Mouse (Mus musculus) right cerebral cortex, adult 18-20 months (tissue): ENCODE measurements around the gene Hoxd10.
A peak's percentile ranks its signal among the peaks of the same experiment; 100 is the strongest.

Source experiments
- DNase-seq: peaks from one replicate; pipeline ENCODE4 v3.0.0; 2022; ENCODE audit warnings: mixed read lengths

Hoxd10 gene

DNA sequence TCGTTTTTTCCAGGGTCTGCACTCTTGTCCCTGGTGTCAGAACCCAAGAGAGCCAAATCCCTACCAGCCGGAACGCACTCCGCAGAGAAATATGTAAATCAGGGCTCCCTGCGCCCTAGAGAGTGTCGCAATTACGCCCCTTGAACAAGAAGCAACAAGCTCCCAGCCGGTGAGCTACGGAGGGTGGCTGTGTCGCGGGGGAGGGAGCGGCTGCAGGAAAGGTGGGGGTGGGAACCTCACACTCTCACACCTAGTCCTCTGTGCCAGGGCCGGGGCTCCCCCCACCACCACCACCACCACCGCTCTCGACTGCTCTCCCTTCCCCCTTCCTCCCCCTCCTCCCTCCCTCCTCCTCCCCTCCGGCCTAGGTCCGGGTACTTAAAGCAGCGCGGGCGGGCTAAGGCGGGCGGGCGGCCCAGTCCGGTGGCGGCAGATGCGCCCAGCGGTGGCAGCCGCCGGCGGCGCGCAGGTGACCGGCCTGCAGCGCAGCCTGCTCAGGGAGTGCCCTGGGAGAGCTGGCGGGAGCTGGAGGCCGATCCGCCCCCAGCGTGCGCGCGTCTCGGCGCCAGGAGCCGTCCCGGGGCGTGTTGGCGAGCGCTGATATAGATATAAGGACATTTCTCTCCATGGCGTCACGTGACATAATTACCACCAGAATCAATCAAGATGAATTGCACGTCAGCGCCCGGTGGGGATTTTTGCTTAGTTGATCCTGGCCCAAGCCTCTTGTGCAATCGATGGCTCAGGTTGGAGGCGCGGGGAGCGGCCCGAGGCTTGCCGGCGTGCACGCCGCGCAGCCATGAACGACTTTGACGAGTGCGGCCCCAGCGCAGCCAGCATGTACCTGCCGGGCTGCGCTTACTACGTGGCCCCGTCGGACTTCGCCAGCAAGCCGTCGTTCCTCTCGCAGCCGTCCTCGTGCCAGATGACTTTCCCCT lies 9.9 kb upstream of the Hoxd10 start:
- no peak for DNase-seq

DNA sequence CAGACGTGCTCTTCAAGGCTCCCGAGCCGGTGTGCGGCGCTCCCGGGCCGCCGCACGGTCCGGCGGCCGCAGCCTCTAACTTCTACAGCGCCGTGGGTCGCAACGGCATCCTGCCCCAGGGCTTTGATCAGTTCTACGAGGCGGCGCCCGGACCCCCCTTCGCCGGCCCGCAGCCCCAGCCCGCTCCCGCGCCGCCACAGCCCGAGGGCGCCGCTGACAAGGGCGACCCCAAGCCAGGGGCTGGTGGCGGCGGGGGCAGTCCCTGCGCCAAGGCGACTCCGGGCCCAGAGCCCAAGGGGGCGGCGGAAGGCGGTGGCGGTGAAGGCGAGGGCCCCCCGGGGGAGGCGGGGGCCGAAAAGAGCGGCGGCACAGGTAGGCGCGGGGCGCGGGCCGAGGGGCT lies 8.9 kb upstream of the Hoxd10 start:
- no peak for DNase-seq

DNA sequence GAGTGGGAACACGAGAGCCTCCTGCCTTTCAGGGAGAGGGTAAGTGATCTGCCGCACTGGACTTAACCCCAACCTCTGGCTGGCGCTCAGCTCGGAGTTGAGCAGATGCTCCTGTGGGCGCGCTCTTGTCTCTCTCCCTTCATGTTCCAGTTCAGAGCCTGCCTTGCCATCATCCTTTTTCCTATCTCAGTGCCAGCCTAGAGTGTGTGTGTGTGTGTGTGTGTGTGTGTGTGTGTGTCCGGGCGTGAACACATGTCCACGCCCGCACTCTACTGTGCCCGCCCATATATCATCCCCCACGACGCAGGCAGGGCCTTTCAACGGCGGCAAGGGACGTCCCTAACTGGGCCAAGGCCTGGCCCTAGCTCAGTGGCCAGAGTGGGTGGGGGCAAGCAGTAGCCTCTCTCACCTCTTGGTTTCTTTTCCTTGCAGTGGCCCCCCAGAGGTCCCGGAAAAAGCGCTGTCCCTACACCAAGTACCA lies 8.2 kb upstream of the Hoxd10 start:
- DNase-seq = no peak

DNA sequence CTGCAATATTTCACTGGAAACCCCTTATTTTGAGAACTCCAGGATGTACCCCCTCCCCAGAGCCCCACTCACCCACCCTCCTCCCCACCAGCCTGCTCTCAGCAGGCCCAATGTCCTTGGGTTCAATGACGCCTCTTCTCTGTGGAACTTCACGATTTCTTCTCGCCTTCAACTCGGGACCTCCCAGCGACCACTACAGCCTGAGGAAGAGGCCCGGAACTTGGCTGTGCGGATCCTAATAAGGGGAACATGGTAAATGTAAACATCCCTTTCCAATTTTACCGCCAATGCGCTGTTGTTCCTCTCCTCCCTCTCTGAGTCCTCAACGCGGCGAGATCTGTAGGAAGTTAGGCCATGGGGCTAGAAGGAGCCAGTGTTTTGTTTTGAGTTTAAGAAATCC lies 7.6 kb upstream of the Hoxd10 start:
- no peak for DNase-seq

DNA sequence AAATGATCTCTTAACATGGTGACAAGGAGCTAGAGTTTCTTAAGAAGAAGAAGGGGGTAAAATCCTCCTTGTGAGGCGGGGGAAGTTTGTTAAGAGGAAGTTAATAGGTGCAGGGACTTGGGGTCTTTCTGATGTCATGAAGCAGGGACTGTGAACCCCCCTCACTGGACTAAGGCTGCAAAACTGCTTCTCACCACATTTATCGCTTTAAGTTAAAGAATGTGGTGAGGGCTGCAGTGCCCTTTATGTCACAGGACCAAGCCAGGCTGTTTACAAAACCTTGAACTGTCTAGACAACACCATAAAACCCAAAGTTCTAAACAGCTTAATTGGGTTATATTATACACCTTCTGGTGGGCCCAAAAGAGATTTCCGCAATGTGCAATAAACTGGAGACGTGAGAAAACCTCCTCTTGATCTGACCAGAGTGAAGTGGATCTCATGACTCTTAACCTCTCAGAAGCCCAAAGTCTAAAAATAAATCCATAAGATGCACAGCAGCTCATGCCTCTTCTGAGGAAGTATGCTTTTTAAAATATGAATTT lies 6.6 kb upstream of the Hoxd10 start:
- DNase-seq = no peak

DNA sequence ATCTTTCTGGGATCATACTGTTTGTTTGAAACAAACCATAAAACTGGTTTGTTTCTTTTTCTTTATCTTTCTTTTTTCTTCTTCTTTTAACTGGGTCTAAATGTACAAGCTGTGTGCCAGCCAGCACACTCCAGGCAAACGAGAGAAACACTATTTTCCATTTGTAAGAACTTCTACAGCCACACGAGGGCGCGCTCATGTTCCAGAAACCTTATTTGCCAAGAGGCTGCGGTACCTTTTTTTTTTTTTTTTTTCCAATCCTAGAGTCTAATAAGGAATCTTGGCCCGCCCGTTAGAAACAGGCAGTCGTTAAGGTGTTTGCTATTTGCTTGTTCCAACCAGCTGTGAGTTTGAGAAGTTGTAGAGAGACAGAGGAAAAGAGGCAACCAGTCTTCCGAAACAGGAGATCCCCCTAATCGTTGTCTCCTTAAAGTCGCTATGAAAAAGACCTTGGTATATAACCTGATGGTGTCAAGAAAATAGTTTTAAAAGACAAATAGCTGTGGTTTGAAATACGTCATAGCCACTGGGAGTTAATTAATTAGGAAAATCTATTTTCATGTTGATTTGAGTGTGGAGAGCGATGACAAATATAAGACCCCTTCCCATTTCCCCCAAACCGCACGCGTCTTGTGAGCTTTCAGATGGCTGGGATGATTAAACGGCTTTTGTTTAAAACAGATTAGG lies 5.3 kb upstream of the Hoxd10 start:
- peak; percentile 48 for DNase-seq

DNA sequence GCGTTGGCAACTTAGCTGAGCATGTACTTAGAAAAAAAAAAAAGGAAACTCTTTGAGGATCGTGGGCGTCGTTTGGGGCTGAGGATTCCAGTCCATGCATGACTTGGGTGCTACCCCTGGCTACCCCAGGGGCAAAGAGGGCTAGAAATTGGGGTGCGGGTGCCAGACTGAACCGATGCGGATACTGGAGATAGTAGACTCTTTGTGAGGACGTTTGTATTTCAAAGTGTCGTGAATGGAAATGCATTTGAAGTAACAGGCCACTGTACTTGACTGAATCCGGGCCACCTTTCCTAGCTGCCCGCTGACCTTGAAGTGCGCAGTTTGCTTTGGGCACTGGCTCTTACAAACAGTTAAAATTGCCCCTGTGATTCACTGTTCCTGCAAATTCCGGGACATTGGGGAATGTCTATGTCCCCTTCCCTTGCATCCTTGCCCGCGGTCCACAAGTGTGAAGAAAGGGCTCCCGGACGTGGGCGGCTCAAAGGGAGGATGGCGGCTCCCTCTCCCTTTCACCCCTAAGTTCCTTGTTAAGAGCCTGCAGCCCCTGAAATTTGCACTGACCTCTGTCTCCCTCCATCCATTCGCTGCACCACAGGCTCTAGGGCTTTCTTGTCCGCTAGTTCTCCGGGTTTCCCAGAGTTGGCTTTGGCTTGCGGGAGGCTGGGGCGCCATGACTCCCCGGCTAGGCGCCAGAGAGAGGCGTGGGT lies 4.6 kb upstream of the Hoxd10 start:
- no peak for DNase-seq

DNA sequence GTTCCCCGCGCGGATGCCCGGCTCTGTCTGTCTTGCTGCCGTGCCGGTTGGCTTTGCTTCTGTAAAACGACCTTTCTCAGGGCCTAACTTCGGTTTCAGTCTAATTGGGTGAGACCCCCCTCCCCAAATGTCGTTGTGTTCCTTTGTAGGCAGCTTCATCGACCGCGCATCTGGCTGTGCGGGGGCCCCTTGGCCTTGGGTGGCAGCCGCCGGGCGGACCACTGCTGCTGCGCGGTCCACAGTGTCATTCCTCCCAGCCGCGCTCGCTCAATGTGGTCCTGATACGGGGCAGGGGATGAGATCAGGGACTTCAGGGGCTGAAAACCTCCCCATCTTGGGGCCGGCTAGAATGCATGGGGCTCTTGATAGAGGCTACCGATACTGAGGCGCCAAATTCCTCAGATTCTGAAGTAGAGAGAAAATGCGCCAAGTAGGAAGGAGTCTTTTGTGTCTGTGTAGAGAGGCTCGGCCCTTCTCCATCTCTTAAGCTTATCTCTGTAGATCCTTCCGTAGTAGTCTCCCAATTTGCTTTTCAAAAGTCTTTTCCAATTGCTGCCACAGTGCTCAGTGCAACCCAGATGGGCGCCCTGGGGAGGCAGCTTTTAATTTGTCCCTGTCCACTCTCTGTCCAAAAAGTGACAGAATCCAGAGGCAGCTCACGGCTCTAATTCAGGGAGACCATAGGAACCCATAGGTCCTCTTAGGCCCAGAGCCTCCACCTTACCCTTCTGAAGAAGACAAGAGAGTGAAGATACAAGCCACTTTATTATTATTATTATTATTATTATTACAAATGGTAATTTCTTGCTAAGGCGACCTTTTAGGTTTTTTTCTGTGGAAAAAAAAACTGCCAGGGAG lies 3.8 kb upstream of the Hoxd10 start:
- DNase-seq = no peak

DNA sequence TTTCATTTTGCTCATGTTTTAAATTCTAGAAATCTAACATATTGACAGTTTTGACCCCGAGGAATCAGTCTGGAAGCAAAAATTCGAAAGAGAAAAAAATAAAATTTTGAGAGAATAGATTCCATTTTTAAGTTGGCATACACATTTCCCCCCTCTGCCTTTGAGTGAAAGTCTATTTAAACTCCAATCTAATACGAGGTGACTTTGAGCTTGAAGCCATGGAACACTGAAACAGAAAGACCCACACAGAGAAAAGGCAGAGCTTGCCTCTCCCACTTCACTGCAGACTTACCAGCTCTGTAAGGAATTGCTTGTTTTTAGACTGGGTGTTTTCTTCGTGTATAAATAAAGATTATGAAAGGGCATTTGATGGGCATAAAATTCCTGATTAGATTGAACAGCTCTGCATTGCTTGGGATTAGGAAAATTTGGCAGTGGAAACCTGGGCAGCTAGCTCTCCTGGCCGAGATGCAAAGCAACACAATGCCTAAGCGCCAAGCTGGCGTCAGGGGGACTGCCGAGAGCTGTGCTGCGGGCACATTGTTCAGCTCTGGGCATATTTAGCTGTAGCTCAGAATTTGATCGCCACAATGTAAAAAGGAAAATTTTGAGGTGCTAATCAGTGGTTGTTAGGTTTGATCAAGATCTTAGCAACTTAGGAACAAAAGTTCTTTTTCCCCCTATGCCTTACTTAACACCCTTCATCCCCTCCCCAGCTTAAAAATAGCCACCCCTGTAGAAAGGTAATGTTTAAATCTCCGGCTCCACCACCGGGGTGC lies 2.7 kb upstream of the Hoxd10 start:
- DNase-seq = no peak

DNA sequence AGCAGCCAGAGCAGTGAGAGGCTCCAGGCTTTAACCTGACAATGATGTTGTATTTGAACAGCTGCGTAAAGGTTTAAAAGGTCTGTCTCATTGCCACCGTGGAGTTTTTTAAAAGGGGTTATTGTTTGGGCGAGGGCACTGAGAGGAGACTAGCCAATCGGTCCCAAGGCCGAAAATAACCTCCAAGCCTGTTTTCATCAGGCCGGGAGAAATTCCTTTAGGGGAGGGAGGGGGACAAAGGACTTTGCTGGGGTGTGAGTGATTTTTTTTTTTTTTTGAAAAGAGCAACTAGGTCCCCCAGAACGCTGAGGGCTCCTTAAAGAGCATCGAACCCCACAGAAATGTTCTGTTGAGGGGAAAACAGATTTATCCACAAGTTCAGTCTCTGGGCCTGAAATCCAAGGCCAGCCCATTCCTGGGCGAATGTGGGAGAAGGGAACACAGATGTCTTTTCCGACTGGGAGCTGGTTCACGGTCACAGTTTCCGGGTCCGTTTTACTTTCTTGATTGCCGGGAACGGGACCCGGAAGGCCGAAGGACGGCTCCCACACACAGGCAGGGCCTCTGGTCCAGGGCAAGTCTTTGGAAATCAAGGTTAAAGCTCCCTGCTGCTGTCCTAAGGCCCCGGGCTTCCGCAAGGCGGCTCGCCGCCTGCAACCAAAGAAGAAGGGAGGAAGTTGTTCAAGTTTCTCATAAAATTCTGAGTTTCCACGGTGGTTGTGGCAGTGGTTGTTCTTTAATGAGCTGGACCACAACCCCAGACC lies 2.0 kb upstream of the Hoxd10 start:
- no peak for DNase-seq

DNA sequence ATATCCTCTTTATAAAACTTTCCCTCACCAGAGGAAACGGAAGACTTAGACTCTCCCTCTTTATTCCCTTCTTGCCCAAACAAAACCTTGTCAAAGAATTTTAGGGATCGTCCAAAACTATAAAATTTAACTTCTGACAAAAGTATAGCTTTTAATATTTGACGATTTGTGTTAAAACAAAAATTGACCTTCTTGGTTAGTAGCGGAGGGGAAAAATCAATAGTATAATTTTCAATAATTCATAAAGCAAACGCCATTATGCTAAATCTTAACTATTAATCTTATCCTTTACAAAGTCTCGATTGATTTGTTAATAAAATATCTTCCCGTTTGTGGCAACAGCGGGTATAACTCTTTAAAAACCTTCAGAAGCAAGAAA lies 1.4 kb upstream of the Hoxd10 start:
- DNase-seq = no peak

DNA sequence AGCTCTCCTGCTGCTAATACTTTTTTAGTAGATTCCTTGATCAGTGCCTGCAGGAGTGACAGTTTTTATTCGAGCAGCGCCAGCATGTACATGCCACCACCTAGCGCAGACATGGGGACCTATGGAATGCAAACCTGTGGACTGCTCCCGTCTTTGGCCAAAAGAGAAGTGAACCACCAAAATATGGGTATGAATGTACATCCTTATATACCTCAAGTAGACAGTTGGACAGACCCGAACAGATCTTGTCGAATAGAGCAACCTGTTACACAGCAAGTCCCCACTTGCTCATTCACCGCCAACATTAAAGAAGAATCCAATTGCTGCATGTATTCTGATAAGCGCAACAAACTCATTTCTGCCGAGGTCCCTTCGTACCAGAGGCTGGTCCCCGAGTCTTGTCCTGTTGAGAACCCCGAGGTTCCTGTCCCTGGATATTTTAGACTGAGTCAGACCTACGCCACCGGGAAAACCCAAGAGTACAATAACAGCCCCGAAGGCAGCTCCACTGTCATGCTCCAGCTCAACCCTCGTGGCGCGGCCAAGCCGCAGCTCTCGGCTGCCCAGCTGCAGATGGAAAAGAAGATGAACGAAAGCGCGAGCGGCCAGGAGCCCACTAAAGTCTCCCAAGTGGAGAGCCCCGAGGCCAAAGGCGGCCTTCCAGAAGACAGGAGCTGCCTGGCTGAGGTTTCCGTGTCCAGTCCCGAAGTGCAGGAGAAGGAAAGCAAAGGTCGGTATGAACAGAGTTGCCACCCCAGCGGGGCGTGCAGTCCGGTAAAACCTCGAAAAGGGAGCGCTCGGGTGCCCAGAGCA lies 477 bp downstream of the Hoxd10 start:
- DNase-seq = no peak

DNA sequence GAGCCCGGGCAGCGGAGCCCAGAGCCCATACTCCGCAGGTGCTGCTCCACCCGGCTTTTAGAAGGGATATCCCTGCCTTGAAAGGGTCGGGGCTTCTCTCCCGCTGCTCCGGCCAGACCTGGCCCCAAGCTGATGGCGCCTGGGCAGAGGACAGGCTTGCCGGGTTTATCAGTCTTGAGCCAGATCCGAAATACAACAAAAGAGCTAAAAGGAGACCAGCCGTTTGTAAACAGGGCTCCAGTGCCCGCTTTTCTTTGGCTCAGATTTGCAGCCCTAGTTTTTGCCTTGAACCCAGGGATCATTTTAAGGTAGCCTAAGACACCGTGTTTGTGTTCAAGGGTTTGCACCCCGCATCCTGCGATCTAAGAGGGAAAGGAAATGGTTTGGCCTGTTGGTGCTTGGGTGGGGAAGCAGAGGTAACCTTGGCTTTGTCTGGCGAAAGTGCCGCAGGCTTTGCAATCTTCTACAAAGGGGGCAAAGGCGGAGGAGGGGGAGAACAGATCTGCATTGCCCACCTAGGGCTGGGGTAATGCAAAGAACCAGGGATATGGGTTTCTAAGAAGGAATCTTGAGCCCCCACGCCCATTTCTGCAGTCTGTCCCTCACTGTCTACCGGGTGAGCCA lies 1.2 kb downstream of the Hoxd10 start:
- no peak for DNase-seq

DNA sequence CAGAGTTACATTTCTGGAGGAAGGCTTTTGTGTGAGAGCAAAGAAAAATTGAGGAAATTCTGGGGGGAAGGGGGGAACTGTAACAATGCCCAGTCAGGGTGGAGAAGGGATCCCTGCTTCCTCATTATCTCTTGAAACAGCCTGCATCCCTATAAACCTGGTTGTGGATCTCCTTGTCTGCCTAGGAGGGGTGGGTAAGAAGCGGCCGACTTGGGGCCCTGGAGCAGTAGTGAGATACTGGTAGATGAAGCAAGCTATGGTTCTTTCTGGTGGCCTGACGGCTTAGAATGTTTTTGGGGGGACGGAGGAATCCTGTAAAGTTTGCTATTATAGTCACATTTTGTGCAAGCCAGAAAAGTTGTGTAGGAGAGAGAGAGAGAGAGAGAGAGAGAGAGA lies 1.7 kb downstream of the Hoxd10 start:
- no peak for DNase-seq

DNA sequence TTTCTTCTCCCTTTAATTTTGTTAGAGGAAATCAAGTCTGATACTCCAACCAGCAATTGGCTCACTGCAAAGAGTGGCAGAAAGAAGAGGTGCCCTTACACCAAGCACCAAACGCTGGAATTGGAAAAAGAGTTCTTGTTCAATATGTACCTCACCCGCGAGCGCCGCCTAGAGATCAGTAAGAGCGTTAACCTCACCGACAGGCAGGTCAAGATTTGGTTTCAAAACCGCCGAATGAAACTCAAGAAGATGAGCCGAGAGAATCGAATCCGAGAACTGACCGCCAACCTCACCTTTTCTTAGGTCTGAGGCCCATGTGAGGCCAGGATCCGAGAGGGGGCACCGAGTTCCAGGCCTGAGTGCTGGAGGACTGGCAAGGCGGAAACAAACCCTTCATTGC lies 2.3 kb downstream of the Hoxd10 start:
- no peak for DNase-seq

DNA sequence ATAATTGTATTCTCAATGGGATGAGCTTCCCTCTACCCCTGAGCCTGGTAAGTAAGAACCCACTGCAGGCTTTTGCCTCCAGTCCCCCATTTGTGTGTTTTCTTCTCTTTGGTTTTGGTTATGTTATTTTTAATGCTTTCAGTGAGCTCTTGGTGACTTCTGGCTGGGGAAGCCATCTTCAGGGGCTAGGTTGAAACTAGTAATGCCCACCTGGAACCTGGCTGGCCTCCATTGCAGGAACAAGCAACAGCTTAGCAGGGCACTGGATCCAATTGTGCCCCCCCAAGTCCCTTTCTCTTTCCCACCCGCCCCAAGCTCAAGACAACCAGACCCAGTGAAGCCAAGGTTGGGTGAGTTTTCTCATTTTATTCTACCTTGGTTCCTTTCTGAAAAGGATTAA lies 3.7 kb downstream of the Hoxd10 start:
- DNase-seq = no peak

DNA sequence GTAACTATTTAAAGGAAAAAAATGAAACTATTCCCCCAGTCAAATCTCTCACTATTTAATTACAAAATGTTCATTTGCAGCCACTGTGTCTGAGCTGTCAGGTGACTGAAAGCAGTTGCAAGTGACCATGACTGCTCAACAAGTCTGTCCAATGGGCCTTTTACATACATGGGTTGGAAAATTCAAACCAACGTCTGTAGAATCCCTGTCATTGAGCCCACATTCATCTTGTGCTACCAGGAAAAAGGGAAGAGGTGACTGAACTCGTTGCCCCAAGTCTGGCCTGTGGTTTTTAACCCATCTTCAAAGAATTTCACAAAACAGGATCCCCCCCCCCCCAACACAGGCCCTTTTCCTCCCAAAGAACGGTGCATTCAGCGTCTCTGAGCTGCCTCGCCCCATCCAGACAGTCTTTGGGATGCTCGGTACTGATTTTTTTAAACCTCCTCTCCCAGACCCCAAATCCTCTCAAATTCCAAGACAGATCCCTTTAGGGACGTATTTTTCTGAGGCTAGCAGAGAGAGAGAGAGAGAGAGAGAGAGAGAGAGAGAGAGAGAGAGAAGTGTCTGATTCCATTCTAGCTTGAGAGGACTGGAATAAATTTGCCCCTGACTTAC lies 4.2 kb downstream of the Hoxd10 start:
- no peak for DNase-seq

DNA sequence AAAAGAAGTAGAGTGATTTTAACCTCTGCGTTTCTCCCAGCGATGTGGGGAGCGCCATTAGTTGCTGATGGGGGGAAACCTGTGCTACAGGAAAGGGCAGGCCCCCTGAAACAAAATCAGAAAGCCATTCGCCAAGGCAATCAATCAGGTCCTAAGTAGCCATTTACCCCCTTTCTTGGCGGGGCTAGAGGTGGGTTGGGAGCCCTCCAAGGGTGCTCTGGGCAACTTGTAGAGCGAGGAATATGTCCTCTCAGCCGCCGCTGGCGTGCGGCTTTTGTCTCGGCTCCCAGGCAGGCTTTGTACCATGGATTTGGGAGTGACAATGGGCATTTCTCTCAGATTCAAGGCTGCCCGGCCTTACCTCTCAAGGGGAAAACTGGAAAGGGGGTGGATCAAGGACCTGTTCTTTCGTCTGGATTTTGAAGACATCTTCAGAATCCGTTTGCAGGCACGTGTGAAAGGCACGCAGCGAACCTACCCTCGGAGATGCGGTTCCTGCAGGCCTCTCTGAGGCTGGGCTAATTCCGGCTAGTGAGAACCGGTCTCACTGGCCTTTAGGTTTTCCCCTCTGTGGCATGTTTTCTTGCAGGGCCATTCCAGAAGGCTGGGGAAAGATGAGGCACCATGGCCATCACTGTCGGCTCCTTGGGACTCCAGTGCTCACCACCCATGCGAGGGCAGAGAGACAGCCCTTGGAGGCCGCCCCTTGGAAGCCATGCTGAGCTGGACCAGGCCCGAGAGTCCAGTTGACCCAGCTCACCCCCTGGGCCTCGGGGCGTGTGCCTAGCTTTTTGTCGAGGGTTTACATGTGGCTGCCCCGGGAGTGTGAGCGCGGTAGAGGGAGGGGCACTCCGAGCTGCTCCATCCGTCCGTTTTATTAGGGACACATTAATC lies 5.0 kb downstream of the Hoxd10 start:
- DNase-seq = no peak
